Mouse (Mus musculus) embryonic facial prominence, embryonic 13.5 days (tissue): ENCODE results near the gene Snrnp35. TPM values are rescaled to one million over a fixed set of nuclear protein-coding genes. Genes with fewer than 3 reads are reported as not detected.

Experiments used
- ATAC-seq: fragments of 200-750 bp; cut with Nextera tagmentation; 2 replicates; pipeline ENCODE4 v1.8.0; 2017; ENCODE audit warnings: low read depth; ENCODE audit not compliant: insufficient number of reproducible peaks, insufficient read depth, low FRiP score, low TSS enrichment
- H3K27ac ChIP-seq: fragments of 300-500 bp; sonication (generic); 2 replicates; pipeline ENCODE4 v1.5.1; 2015; ENCODE audit warnings: moderate library complexity, mild to moderate bottlenecking, inconsistent platforms
- H3K27me3 ChIP-seq: fragments of 300-500 bp; sonication (generic); 2 replicates; pipeline ENCODE4 v1.6.1; 2015; ENCODE audit warnings: mild to moderate bottlenecking, inconsistent platforms
- H3K36me3 ChIP-seq: fragments of 300-500 bp; sonication (generic); 2 replicates; pipeline ENCODE4 v1.6.1; 2015; ENCODE audit warnings: mild to moderate bottlenecking, inconsistent platforms
- H3K4me1 ChIP-seq: fragments of 300-500 bp; sonication (generic); 2 replicates; pipeline ENCODE4 v1.6.1; 2015; ENCODE audit warnings: inconsistent platforms
- H3K4me2 ChIP-seq: fragments of 300-500 bp; sonication (generic); 2 replicates; pipeline ENCODE4 v1.6.1; 2015; ENCODE audit warnings: moderate library complexity, mild to moderate bottlenecking, inconsistent platforms
- H3K4me3 ChIP-seq: fragments of 300-500 bp; sonication (generic); 2 replicates; pipeline ENCODE4 v1.5.1; 2015; ENCODE audit warnings: mild to moderate bottlenecking, inconsistent platforms
- H3K9ac ChIP-seq: fragments of 300-500 bp; sonication (generic); 2 replicates; pipeline ENCODE4 v1.6.1; 2015; ENCODE audit warnings: mild to moderate bottlenecking, inconsistent platforms
- H3K9me3 ChIP-seq: fragments of 300-500 bp; sonication (generic); 2 replicates; pipeline ENCODE4 v1.6.1; 2016; ENCODE audit warnings: inconsistent platforms
- WGBS: fragments of 180-500 bp; shearing (Covaris S2); methylation state at CpG from one replicate; pipeline ENCODE4 v1.1.7; 2015; ENCODE audit warnings: mixed read lengths; 5-methylcytosine and 5-hydroxymethylcytosine counted together
- polyA plus RNA-seq: library from polyadenylated mRNA; unstranded; fragments of >200 nt; fragmentation: Nextera tagmentation; extraction: Ambion mirVana; gene quantifications from 2 replicates; pipeline ENCODE4 v1.2.1, GENCODE M21; 2015

The Snrnp35 gene
- polyA plus RNA-seq, 1 experiment from 2014 or later: 28.3 TPM

DNA sequence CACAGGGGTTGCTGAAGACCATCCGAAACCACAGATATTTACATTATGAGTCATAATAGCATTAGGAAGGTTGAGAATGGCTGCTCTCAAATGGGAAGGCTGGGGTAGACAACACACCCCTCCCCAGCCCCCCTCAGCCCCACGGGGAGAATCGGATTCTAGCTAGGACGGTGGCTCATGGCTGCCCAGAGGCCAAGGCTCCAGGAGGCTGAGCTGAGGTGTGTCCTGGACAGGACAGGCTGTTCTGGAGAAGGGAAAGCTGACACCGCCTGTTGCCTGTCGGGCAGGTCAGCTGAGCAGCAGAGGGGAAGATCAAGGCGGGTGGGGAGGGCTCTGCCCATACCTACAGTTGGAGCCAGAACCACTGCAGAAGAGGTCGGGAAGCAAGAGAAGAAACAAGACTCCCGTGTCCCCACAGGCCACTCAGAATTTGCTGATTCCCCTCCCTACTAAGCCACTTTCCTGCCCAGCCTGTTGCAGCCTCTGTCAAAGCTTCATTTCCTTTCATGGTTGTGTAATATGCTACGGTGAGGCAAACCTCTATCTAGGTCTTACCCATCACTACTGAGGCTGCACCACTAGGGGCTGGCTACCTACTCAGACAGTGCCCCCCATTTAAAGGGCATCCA is 23.9 kb downstream of the Snrnp35 start:
- H3K36me3 ChIP-seq: peaks cover 81% of the 10 kb centered on the region
- H3K9ac ChIP-seq: peak overlapping the region; percentile 49; the same call in 1 of the 2 replicates
- no peaks in the 10 kb centered on the region for H3K9me3 ChIP-seq
- H3K27me3 ChIP-seq: no peaks in the 10 kb centered on the region
- H3K4me1 ChIP-seq: peaks cover 20% of the 10 kb centered on the region
- ATAC-seq: no peak
- no peak overlapping the region; the same call in 1 of the 2 replicates for H3K4me2 ChIP-seq
- no peak overlapping the region for H3K4me3 ChIP-seq
- 38% methylated on average over 10 of the region's 10 CpGs for whole genome bisulfite sequencing
- H3K27ac ChIP-seq: 0 out of 2 replicates have a peak overlapping the region, but pooled peaks have one; percentile 44

DNA sequence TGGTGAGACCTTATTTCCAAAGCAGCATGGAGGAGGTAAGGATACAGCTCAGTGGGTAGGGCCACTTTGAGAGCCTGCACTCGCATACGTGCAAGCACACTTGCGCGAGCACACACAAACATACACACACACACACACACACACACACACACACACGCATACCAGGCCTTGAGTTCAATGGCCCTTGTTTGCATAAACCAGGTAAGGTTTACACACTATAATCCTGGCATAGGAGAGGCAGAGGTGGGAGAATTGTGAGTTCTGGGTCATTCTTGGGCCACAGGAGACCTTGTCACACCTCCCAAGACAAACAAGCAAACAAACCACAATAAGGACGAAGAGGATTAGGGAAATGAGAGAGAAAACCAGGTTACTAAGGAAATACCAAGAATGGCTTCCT is 26.3 kb downstream of the Snrnp35 start:
- Histone ChIP-seq H3K36me3 (peaks cover 84% of the 10 kb centered on the region), H3K27ac (no peak overlapping the region), H3K27me3 (no peaks in the 10 kb centered on the region), H3K4me3 (no peak overlapping the region), H3K9me3 (no peaks in the 10 kb centered on the region), H3K4me2 (no peak overlapping the region), H3K4me1 (peaks cover 20% of the 10 kb centered on the region), H3K9ac (no peak overlapping the region)
- WGBS: 95% methylated on average over 6 of the region's 6 CpGs
- ATAC-seq: no peak

DNA sequence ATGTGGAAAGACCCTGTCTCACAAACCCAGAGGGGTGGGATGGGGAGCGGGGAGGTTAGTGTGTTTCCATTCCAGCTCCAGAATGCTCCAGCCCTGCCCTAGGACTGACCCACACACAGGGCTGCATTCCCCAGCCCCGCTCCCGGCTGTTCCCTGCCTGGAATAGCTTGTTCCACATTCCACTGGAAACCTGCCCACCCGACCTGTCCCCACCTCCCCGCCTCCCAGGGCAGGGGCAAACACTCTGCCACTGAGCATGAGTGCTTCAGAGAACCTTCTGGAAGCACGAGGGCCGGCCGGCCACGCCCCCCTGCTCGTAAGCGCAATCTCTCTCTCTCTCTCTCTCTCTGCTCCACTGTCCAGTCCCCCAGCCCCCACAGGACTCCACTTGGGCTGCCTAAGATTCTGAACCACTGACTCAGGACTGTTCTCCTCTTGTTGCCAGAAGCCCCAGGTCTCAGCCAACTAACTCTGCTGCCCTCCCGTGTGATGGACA is 26.9 kb downstream of the Snrnp35 start:
- no peaks in the 10 kb centered on the region for H3K27me3 ChIP-seq
- H3K27ac ChIP-seq: no peak overlapping the region
- peaks cover 84% of the 10 kb centered on the region for H3K36me3 ChIP-seq
- no peaks in the 10 kb centered on the region for H3K9me3 ChIP-seq
- WGBS: 78% methylated on average over 12 of the region's 12 CpGs
- no peak overlapping the region for H3K4me2 ChIP-seq
- H3K4me3 ChIP-seq: no peak overlapping the region
- no peak overlapping the region for H3K9ac ChIP-seq
- ATAC-seq: no peak
- H3K4me1 ChIP-seq: peaks cover 20% of the 10 kb centered on the region

DNA sequence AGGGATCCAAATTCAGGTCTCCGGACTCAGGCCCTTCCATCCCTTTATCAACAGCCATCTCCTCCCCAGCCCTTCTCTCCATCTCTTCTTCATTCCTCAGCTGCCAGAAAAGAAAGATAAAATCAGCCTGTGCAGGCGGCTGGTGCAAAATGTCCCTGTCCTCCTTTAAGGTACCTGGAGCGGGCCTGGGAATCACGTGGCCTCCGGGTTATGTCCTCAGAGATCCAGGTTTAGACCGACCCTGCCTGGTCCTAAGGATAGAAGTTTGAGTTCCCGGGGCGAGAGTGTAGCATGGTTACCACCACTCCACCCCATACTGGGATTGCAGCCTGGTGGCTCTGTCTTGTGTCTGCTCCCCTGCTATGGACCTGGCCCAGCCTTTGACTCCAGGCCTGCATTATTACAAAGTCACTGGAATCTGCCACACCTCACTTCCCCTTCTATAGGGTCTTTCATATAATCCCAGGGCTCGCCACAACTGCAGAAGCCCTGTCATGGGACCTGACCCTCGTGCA is 27.7 kb downstream of the Snrnp35 start:
- 93% methylated on average over 10 of the region's 10 CpGs for WGBS
- Histone ChIP-seq H3K27ac (no peak overlapping the region), H3K4me1 (peaks cover 20% of the 10 kb centered on the region), H3K27me3 (no peaks in the 10 kb centered on the region), H3K4me3 (no peak overlapping the region), H3K4me2 (no peak overlapping the region), H3K36me3 (peaks cover 82% of the 10 kb centered on the region), H3K9ac (no peak overlapping the region), H3K9me3 (no peaks in the 10 kb centered on the region)
- ATAC-seq: no peak

DNA sequence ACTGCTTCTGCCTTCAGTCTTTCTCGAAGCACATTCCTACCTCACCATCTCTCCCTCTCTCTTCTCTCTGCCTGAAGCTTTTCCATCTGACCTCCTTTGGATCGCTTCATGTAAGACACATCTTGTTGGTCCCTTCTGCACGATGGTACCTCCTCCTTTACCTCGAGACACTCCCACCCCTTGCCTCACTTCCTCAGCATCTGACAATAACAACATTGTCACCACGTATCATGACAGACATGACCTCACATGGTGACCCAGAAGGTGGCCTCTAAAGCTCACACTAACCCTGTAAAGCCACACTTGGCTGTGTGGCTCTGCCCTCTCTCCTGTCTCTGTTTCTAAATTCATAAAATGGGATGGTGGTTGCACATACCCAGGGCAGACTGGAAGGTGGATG is 32.9 kb downstream of the Snrnp35 start:
- ATAC-seq: no peak
- Histone ChIP-seq H3K36me3 (peaks cover 70% of the 10 kb centered on the region), H3K4me3 (no peak overlapping the region), H3K4me1 (no peaks in the 10 kb centered on the region), H3K4me2 (no peak overlapping the region), H3K9me3 (no peaks in the 10 kb centered on the region), H3K27ac (no peak overlapping the region), H3K9ac (no peak overlapping the region), H3K27me3 (no peaks in the 10 kb centered on the region)
- 78% methylated on average over 5 of the region's 5 CpGs for WGBS

DNA sequence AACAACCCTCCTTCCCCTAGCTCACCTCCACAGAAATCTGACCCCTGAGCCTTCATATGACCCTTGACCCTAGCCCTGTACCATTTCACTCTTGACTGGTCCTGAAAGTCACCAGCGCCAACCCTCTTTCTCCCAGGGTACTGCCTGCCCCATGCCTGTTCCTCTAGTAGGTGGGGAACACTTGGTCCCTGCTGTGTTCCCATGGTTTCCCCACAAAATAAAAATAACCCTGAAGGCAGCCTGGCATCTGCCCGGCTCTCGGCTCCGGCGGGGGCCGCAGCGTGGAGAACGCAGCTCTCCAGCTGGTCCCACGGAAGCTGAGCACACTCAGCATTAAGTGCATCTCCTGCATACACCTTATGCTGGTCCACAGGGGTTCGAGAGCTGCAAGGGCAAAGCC is 35.7 kb downstream of the Snrnp35 start:
- Histone ChIP-seq H3K27me3 (no peaks in the 10 kb centered on the region), H3K27ac (no peak overlapping the region), H3K4me1 (no peaks in the 10 kb centered on the region), H3K36me3 (peaks cover 55% of the 10 kb centered on the region), H3K4me3 (no peak overlapping the region), H3K9ac (no peak overlapping the region), H3K4me2 (no peak overlapping the region), H3K9me3 (no peaks in the 10 kb centered on the region)
- 77% methylated on average over 10 of the region's 10 CpGs for WGBS
- no peak for ATAC-seq

DNA sequence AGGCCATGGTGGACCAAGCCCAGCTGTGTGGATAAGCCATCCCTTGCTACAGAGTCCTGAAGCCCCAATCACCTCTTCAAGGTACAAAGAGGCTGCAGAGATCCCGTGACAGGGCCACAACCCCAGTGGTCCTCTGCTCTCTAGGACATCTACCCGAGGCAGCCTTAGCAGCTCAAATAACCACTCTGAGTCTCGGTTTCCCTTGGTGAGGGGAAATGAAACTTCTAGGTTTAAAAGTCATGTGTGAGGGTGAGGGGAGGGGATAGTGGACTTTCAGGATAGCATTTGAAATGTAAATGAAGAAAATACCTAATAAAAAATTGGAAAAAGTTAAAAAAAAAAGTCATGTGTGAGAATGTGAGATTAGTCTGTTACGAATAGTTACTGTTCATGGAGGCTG is 38.7 kb downstream of the Snrnp35 start:
- Histone ChIP-seq H3K27me3 (no peaks in the 10 kb centered on the region), H3K4me2 (no peak overlapping the region), H3K36me3 (peaks cover 55% of the 10 kb centered on the region), H3K27ac (no peak overlapping the region), H3K4me1 (no peaks in the 10 kb centered on the region), H3K4me3 (no peak overlapping the region), H3K9ac (no peak overlapping the region), H3K9me3 (no peaks in the 10 kb centered on the region)
- 82% methylated on average over 4 of the region's 4 CpGs for WGBS
- no peak for ATAC-seq

DNA sequence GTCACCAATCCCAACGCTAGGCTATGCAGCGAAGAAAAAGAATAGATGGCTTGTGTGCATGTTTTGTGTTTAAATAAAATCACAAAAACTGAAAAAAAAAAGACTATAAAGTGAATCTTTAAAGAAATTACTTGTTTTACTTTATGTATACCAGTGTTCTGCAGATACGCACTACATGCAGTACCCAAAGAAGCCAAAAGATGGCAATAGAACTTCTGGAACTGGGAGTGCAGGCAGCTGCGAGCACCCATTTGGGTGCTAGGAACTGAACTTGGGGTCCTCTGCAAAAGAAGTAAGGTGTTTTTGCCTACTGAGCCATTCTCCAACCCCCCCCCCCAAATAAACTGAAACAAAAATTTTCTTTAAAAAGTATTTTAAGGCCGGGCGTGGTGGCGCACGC is 40.1 kb downstream of the Snrnp35 start:
- H3K36me3 ChIP-seq: peaks cover 60% of the 10 kb centered on the region
- ATAC-seq: no peak

DNA sequence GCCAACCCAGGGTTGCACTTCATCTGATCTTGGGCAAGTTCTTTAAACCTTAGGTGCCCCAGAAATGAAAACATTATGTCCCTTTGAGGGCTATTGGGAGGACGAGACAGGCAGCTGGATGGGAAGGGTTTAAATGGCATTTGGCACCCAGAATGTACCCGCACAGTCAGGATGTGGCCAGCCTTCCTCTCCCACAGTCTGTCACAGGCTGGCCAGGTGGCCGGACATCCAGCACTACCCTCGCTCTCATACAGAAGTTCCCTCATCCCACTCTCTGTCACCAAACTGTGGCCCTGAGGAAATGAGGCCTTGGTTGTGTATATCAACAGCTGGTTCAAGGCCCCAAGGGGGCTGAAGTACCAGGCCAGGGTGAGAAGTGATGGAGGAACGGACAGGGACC is 42.0 kb downstream of the Snrnp35 start:
- no peak for ATAC-seq
- no peaks in the 10 kb centered on the region for H3K27me3 ChIP-seq
- no peak overlapping the region for H3K27ac ChIP-seq
- H3K4me2 ChIP-seq: no peak overlapping the region
- H3K4me3 ChIP-seq: no peak overlapping the region
- peaks cover 20% of the 10 kb centered on the region for H3K4me1 ChIP-seq
- H3K36me3 ChIP-seq: peaks cover 47% of the 10 kb centered on the region
- no peak overlapping the region for H3K9ac ChIP-seq
- WGBS: 86% methylated on average over 5 of the region's 5 CpGs
- H3K9me3 ChIP-seq: no peaks in the 10 kb centered on the region

More for the DNA sequence above, 40.1 kb downstream of the Snrnp35 start:
- no peaks in the 10 kb centered on the region for H3K27me3 ChIP-seq
- H3K9ac ChIP-seq: no peak overlapping the region
- H3K4me3 ChIP-seq: no peak overlapping the region
- peaks cover 1% of the 10 kb centered on the region for H3K4me1 ChIP-seq
- 93% methylated on average over 8 of the region's 8 CpGs for WGBS
- no peaks in the 10 kb centered on the region for H3K9me3 ChIP-seq
- H3K4me2 ChIP-seq: no peak overlapping the region
- no peak overlapping the region for H3K27ac ChIP-seq

DNA sequence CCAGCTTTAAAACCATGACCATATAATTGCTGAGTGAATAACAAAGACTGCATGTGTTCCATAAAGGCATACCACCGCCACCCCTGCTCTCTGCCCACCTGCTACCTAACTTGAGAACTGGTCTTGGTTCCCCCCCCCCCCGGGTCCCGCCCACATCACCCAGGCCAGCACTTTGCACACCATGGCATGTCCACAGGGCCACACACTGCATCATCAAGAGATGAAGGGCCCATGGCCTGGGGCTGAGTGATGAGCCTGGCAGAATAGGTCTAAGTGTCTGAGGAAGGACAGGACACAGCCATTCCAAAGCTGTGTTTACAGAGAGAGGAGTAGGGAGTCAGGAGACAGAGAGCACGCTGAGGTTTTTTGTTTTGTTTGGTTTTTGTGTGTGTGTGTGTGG is 45.4 kb downstream of the Snrnp35 start:
- WGBS: 67% methylated on average over 4 of the region's 4 CpGs
- H3K9ac ChIP-seq: peak overlapping the region; percentile 84
- peak overlapping the region; percentile 89 for H3K4me2 ChIP-seq
- H3K4me3 ChIP-seq: peak overlapping the region; percentile 77
- H3K27me3 ChIP-seq: no peaks in the 10 kb centered on the region
- H3K4me1 ChIP-seq: peaks cover 40% of the 10 kb centered on the region
- peak overlapping the region; percentile 66 for H3K27ac ChIP-seq
- H3K9me3 ChIP-seq: no peaks in the 10 kb centered on the region
- peaks cover 29% of the 10 kb centered on the region for H3K36me3 ChIP-seq
- ATAC-seq: no peak

DNA sequence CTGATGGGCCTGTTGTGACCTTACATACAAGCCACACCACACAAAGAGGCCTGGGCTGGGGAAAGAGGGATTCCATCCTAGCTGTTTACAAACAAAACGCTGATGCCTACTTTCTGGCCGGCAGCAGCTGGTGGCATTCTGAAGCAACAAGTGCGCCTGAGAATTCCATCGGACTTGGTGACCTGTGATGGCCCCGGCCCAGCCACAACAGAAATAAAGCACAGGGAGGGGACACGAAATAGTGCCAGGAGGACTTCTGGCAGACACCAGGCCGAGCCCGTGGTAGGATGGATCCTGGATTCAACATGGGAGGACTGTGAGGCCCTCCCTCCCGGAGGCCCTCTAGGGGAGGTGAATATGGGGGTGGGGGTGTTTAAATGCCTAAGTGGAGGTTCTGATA is 45.9 kb downstream of the Snrnp35 start:
- ATAC-seq: no peak
- H3K36me3 ChIP-seq: peaks cover 24% of the 10 kb centered on the region
- H3K27ac ChIP-seq: peak overlapping the region; percentile 66
- peak overlapping the region; percentile 89 for H3K4me2 ChIP-seq
- H3K9me3 ChIP-seq: no peaks in the 10 kb centered on the region
- H3K9ac ChIP-seq: peak overlapping the region; percentile 84
- H3K4me3 ChIP-seq: peak overlapping the region; percentile 77
- WGBS: 33% methylated on average over 9 of the region's 9 CpGs
- H3K27me3 ChIP-seq: no peaks in the 10 kb centered on the region
- H3K4me1 ChIP-seq: peaks cover 40% of the 10 kb centered on the region

DNA sequence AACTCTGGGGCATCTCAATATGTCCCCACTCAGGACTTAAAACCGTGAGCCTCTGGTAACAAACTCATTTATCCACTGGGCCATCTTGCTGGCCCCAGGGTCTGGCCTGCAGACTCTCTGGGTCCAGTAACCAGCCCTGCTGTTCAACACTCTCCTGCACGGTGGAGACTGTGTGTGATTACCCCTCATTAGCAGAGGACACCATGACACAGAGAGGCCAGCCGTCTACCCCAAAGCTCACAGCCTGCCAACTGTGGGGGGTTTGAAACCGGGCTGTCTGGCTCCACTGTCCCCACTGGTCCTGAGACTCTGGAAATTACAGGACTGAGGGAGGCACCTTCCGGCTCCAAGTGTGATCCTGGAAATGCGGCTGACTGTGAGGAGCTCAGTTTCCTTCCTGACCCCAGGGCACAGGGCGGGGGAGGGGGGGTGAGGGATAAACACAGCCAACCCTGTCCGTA is 46.3 kb downstream of the Snrnp35 start:
- peak overlapping the region; percentile 84 for H3K9ac ChIP-seq
- 12% methylated on average over 8 of the region's 8 CpGs for WGBS
- no peak for ATAC-seq

More for the DNA sequence above, 46.3 kb downstream of the Snrnp35 start:
- peaks cover 24% of the 10 kb centered on the region for H3K36me3 ChIP-seq
- peaks cover 40% of the 10 kb centered on the region for H3K4me1 ChIP-seq
- no peaks in the 10 kb centered on the region for H3K9me3 ChIP-seq
- no peaks in the 10 kb centered on the region for H3K27me3 ChIP-seq
- H3K4me2 ChIP-seq: peak overlapping the region; percentile 89
- H3K4me3 ChIP-seq: peak overlapping the region; percentile 77
- peak overlapping the region; percentile 66 for H3K27ac ChIP-seq
